Mouse (Mus musculus): ENCODE results near the gene Castor1.

DNA sequence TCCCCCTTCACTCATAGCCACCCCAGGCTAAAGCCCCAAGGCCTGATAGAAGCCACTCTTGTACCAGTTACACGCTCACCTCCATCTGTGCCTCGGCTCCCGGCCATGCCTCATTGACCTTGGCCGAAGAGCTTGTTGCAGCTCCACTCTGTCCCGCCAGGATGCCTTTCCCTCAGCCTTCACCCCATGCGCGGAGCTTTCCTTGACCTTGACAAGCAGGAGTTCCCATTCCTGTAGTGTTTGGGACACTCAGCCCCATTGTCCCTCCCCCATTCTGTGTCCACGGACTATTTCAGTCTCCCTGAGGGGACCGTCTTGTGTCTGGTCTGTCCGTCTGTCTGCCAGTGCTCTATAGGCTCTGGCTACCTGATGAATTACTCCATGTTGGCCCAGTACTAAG, 4.9 kb upstream of the Castor1 start:
- TF ChIP-seq CTCF (IDR thresholded peaks at IDR 0.05; ENCODE audit: low read depth, low read length) (no peak), GATA1 (IDR thresholded peaks at IDR 0.05; ENCODE audit: borderline replicate concordance, low read length) (no peak), POLR2AphosphoS5 (IDR thresholded peaks at IDR 0.05; ENCODE audit: insufficient replicate concordance, low read depth, low read length) (no peak), TAL1 (conservative IDR thresholded peaks at IDR 0.05; ENCODE audit: low read depth, low read length) (no peak)

All from G1E (cell line).